Mouse (Mus musculus): ENCODE results near the gene Hist1h3f. TPM values are rescaled to one million over a fixed set of nuclear protein-coding genes. Genes with fewer than 3 reads are reported as not detected.

The Hist1h3f gene
- polyA plus RNA-seq, 1 experiment from 2014 or later, result 9.0 TPM

- DNase-seq (ENCODE audit: low spot score), result peak; percentile 91
These were observed 26.1 kb upstream of the Hist1h3f start for GRCm38 (mm10) chr13:23517603-23518294.

- DNase-seq (ENCODE audit: low spot score), result no peak
These were observed 25.6 kb upstream of the Hist1h3f start for GRCm38 (mm10) chr13:23518295-23518603.

GRCm38 (mm10) chr13:23518885-23519284, 25.0 kb upstream of the Hist1h3f start:
- peak; percentile 89 for DNase-seq (ENCODE audit: low spot score)

- DNase-seq (ENCODE audit: low spot score), result peak; percentile 86
These were observed 24.4 kb upstream of the Hist1h3f start for GRCm38 (mm10) chr13:23519416-23519815.

GRCm38 (mm10) chr13:23521703-23522102, 22.1 kb upstream of the Hist1h3f start:
- DNase-seq (ENCODE audit: low spot score), result peak; percentile 92

- no peak for DNase-seq (ENCODE audit: low spot score)
These were observed 19.9 kb upstream of the Hist1h3f start for GRCm38 (mm10) chr13:23523976-23524375.

- peak; percentile 80 for DNase-seq (ENCODE audit: low spot score)
These were observed 19.2 kb upstream of the Hist1h3f start for GRCm38 (mm10) chr13:23524654-23525053.

- no peak for DNase-seq (ENCODE audit: low spot score)
These were observed 18.0 kb upstream of the Hist1h3f start for GRCm38 (mm10) chr13:23525901-23526300.

- DNase-seq (ENCODE audit: low spot score), result peak; percentile 95
These were observed 17.5 kb upstream of the Hist1h3f start for GRCm38 (mm10) chr13:23526312-23526711.

GRCm38 (mm10) chr13:23529005-23529404, 14.8 kb upstream of the Hist1h3f start:
- no peak for DNase-seq (ENCODE audit: low spot score)

- DNase-seq (ENCODE audit: low spot score), result no peak
These were observed 14.2 kb upstream of the Hist1h3f start for GRCm38 (mm10) chr13:23529480-23530165.

- peak; percentile 83 for DNase-seq (ENCODE audit: low spot score)
These were observed 13.5 kb upstream of the Hist1h3f start for GRCm38 (mm10) chr13:23530181-23530900.

GRCm38 (mm10) chr13:23530901-23531875, 12.7 kb upstream of the Hist1h3f start, which contains the start of gene Hist1h4h:
Gene Hist1h4h (plus strand): TSS chr13:23531050.
- peak; percentile 99 for DNase-seq (ENCODE audit: low spot score)

GRCm38 (mm10) chr13:23532262-23533075, 11.4 kb upstream of the Hist1h3f start:
- DNase-seq (ENCODE audit: low spot score), result peak; percentile 39

GRCm38 (mm10) chr13:23533560-23534367, 10.1 kb upstream of the Hist1h3f start, which contains the start of gene Hist1h2af:
Gene Hist1h2af (plus strand): TSS chr13:23533906.
- DNase-seq (ENCODE audit: low spot score), result peak; percentile 87

- peak; percentile 39 for DNase-seq (ENCODE audit: low spot score)
These were observed 9.3 kb upstream of the Hist1h3f start for GRCm38 (mm10) chr13:23534368-23535131.

- peak; percentile 96 for DNase-seq (ENCODE audit: low spot score)
These were observed 8.4 kb upstream of the Hist1h3f start, which contains the start of gene Hist1h3g for GRCm38 (mm10) chr13:23535137-23536075. Gene Hist1h3g (plus strand): TSS chr13:23535422.
